Mouse (Mus musculus) CD4-positive, CD25-positive, alpha-beta regulatory T cell, adult 2 months (primary cell): ENCODE measurements around the gene 4930438A08Rik.
"Not testable (repeated sequence)": the region's sequence is repeated elsewhere in the genome, so short reads cannot be mapped to it uniquely, and the experiment has no call there.

Experiments used
- DNase-seq: peaks from one replicate; pipeline ENCODE4 v3.0.0-alpha.2; 2012; ENCODE audit warnings: low read depth, low spot score

4930438A08Rik gene

GRCm38 (mm10) chr11:58281970-58282496, 7.4 kb downstream of the 4930438A08Rik start:
- DNase-seq: no peak

- DNase-seq: no peak
Measured at GRCm38 (mm10) chr11:58282518-58282917, 7.9 kb downstream of the 4930438A08Rik start.

GRCm38 (mm10) chr11:58289992-58290682, 15.5 kb downstream of the 4930438A08Rik start:
- peak; percentile 19 for DNase-seq

GRCm38 (mm10) chr11:58290812-58291211, 16.2 kb downstream of the 4930438A08Rik start:
- no peak for DNase-seq

- no peak for DNase-seq
Measured at GRCm38 (mm10) chr11:58292791-58293190, 18.2 kb downstream of the 4930438A08Rik start.

GRCm38 (mm10) chr11:58297396-58297795, 22.8 kb downstream of the 4930438A08Rik start:
- no peak for DNase-seq

GRCm38 (mm10) chr11:58301057-58301456, 26.5 kb downstream of the 4930438A08Rik start:
- peak; percentile 84 for DNase-seq

- DNase-seq: peak; percentile 96
Measured at GRCm38 (mm10) chr11:58301837-58302754, 27.5 kb downstream of the 4930438A08Rik start.

- no peak for DNase-seq
Measured at GRCm38 (mm10) chr11:58302774-58303445, 28.3 kb downstream of the 4930438A08Rik start.

- DNase-seq: peak; percentile 18
Measured at GRCm38 (mm10) chr11:58303594-58303993, 29.0 kb downstream of the 4930438A08Rik start.

- DNase-seq: not testable (repeated sequence)
Measured at GRCm38 (mm10) chr11:58305299-58305698, 30.7 kb downstream of the 4930438A08Rik start.

- DNase-seq: peak; percentile 94
Measured at GRCm38 (mm10) chr11:58306860-58307308, 32.3 kb downstream of the 4930438A08Rik start, which contains the start of gene Zfp692. Gene Zfp692, plus strand, starts transcription at chr11:58307069.

- peak; percentile 76 for DNase-seq
Measured at GRCm38 (mm10) chr11:58307411-58308080, 32.9 kb downstream of the 4930438A08Rik start.

- DNase-seq: no peak
Measured at GRCm38 (mm10) chr11:58308661-58309060, 34.1 kb downstream of the 4930438A08Rik start.

GRCm38 (mm10) chr11:58314069-58314468, 39.5 kb downstream of the 4930438A08Rik start:
- no peak for DNase-seq

- DNase-seq: no peak
Measured at GRCm38 (mm10) chr11:58315536-58316168, 41.1 kb downstream of the 4930438A08Rik start.

- no peak for DNase-seq
Measured at GRCm38 (mm10) chr11:58316344-58316743, 41.7 kb downstream of the 4930438A08Rik start.

GRCm38 (mm10) chr11:58316768-58317390, 42.3 kb downstream of the 4930438A08Rik start:
- no peak for DNase-seq

- DNase-seq: peak; percentile 98
Measured at GRCm38 (mm10) chr11:58322824-58323569, 48.4 kb downstream of the 4930438A08Rik start.
